Mouse (Mus musculus) heart, postnatal 36 days (tissue): ENCODE results near the gene Cth. TPM values are rescaled to one million over a fixed set of nuclear protein-coding genes. Genes with fewer than 3 reads are reported as not detected.

ENCODE experiments used
- DNase-seq, 2 experiments: peaks; one replicate each; pipeline ENCODE4 v3.0.0; 2021 to 2022
- intact Hi-C: fragments of 180-260 bp; cut with DNase I; formaldehyde crosslinking; loops from one replicate; pipeline ENCODE4 v1.15.1; 2025
- total RNA-seq, 2 experiments: library from RNA; stranded (reverse); gene quantifications; 2 replicates each; pipeline ENCODE4 v1.2.3; 2021

The Cth gene
- total RNA-seq, 2 experiments from 2014 or later, result 2.8 to 5.1 TPM

GRCm38 (mm10) chr3:157847338-157848284 is 77.3 kb downstream of the Cth start:
- no peak for DNase-seq
- intact Hi-C loops, result no loop called here

Other genes starting within 250 kb of the Cth start
- 10 to 100 TPM; 30.0 to 32.3 TPM for gene Ankrd13c, start 22.2 kb upstream of the Cth start, total RNA-seq
- 10 to 100 TPM; 40.4 to 45.6 TPM for gene Srsf11, start 111.6 kb upstream of the Cth start, total RNA-seq
- 10 to 100 TPM in 1 of 2 experiments, 1 to 10 TPM in 1; 9.4 to 10.7 TPM for gene Lrrc40, start 111.6 kb upstream of the Cth start, total RNA-seq